Mouse (Mus musculus) midbrain, embryonic 12.5 days (tissue): ENCODE results near the gene Aqp7. TPM values are rescaled to one million over a fixed set of nuclear protein-coding genes. Genes with fewer than 3 reads are reported as not detected.
"Not testable (repeated sequence)": the region's sequence is repeated elsewhere in the genome, so short reads cannot be mapped to it uniquely, and the experiment has no call there.

ENCODE experiments used
- ATAC-seq: fragments of 200-750 bp; cut with Nextera tagmentation; 2 replicates; pipeline ENCODE4 v1.8.0; 2017; ENCODE audit warnings: low read depth, moderate TSS enrichment, moderate library complexity; ENCODE audit not compliant: low FRiP score
- H3K27ac ChIP-seq: fragments of 300-500 bp; sonication (generic); replicated peaks from 2 replicates; pipeline ENCODE4 v1.5.1; 2016; ENCODE audit warnings: mild to moderate bottlenecking
- H3K27me3 ChIP-seq: fragments of 300-500 bp; sonication (generic); 2 replicates; pipeline ENCODE4 v1.6.1; 2016; ENCODE audit warnings: mild to moderate bottlenecking
- H3K36me3 ChIP-seq: fragments of 300-500 bp; sonication (generic); 2 replicates; pipeline ENCODE4 v1.6.1; 2016
- H3K4me1 ChIP-seq: fragments of 300-500 bp; sonication (generic); 2 replicates; pipeline ENCODE4 v1.6.1; 2016
- H3K4me2 ChIP-seq: fragments of 300-500 bp; sonication (generic); replicated peaks from 2 replicates; pipeline ENCODE4 v1.6.1; 2016; ENCODE audit warnings: mild to moderate bottlenecking, moderate library complexity
- H3K4me3 ChIP-seq: fragments of 300-500 bp; sonication (generic); 2 replicates; pipeline ENCODE4 v1.5.1; 2016; ENCODE audit warnings: mild to moderate bottlenecking
- H3K9ac ChIP-seq: fragments of 300-500 bp; sonication (generic); replicated peaks from 2 replicates; pipeline ENCODE4 v1.6.1; 2016; ENCODE audit warnings: mild to moderate bottlenecking, moderate library complexity
- H3K9me3 ChIP-seq: fragments of 300-500 bp; sonication (generic); 2 replicates; pipeline ENCODE4 v1.6.1; 2016; ENCODE audit warnings: mild to moderate bottlenecking
- WGBS: fragments of 180-500 bp; shearing (Covaris S2); methylation state at CpG from one replicate; pipeline ENCODE4 v1.1.7; 2016; 5-methylcytosine and 5-hydroxymethylcytosine counted together
- polyA plus RNA-seq: library from polyadenylated mRNA; unstranded; fragments of >200 nt; fragmentation: Nextera tagmentation; extraction: Ambion mirVana; gene quantifications from 2 replicates; pipeline ENCODE4 v1.2.1, GENCODE M21; 2016

Aqp7 gene
- polyA plus RNA-seq, 1 experiment from 2014 or later = not detected

GRCm38 (mm10) chr4:41082803-41083202 lies 34.9 kb upstream of the Aqp7 start:
- not testable (repeated sequence) for H3K4me3 ChIP-seq, H3K27me3 ChIP-seq, ATAC-seq, H3K36me3 ChIP-seq, H3K4me1 ChIP-seq, H3K9ac ChIP-seq, H3K9me3 ChIP-seq, H3K4me2 ChIP-seq, H3K27ac ChIP-seq
- 73% methylated on average over 4 of the region's 4 CpGs for WGBS

GRCm38 (mm10) chr4:41081733-41082132 lies 33.8 kb upstream of the Aqp7 start:
- no peak overlapping the region for H3K4me3 ChIP-seq
- H3K9me3 ChIP-seq = no peaks in the 10 kb centered on the region
- WGBS = 84% methylated on average over 5 of the region's 5 CpGs
- no peak overlapping the region for H3K9ac ChIP-seq
- no peak for ATAC-seq
- H3K4me1 ChIP-seq = no peaks in the 10 kb centered on the region
- no peaks in the 10 kb centered on the region for H3K36me3 ChIP-seq
- no peak overlapping the region for H3K4me2 ChIP-seq
- no peaks in the 10 kb centered on the region for H3K27me3 ChIP-seq
- H3K27ac ChIP-seq = no peak overlapping the region

- Histone ChIP-seq H3K27ac (no peak overlapping the region), H3K9ac (no peak overlapping the region), H3K4me3 (no peak overlapping the region), H3K9me3 (no peaks in the 10 kb centered on the region), H3K4me1 (no peaks in the 10 kb centered on the region), H3K4me2 (no peak overlapping the region), H3K36me3 (no peaks in the 10 kb centered on the region), H3K27me3 (no peaks in the 10 kb centered on the region)
- ATAC-seq = no peak
- WGBS = 86% methylated on average over 6 of the region's 6 CpGs
These were observed 30.8 kb upstream of the Aqp7 start for GRCm38 (mm10) chr4:41078726-41079125.

GRCm38 (mm10) chr4:41074461-41074860 lies 26.5 kb upstream of the Aqp7 start:
- no peak overlapping the region for H3K4me2 ChIP-seq
- H3K4me3 ChIP-seq = no peak overlapping the region
- no peaks in the 10 kb centered on the region for H3K36me3 ChIP-seq
- H3K9ac ChIP-seq = no peak overlapping the region
- H3K27ac ChIP-seq = no peak overlapping the region
- H3K27me3 ChIP-seq = no peaks in the 10 kb centered on the region
- no peak for ATAC-seq
- 74% methylated on average over 6 of the region's 6 CpGs for WGBS
- H3K4me1 ChIP-seq = no peaks in the 10 kb centered on the region
- H3K9me3 ChIP-seq = no peaks in the 10 kb centered on the region

- ATAC-seq = no peak
- no peaks in the 10 kb centered on the region for H3K9me3 ChIP-seq
- H3K4me1 ChIP-seq = no peaks in the 10 kb centered on the region
- no peak overlapping the region for H3K4me3 ChIP-seq
- no peak overlapping the region for H3K4me2 ChIP-seq
- WGBS = 84% methylated on average over 12 of the region's 12 CpGs
- H3K27ac ChIP-seq = no peak overlapping the region
- H3K9ac ChIP-seq = no peak overlapping the region
- H3K27me3 ChIP-seq = no peaks in the 10 kb centered on the region
- no peaks in the 10 kb centered on the region for H3K36me3 ChIP-seq
These were observed 25.3 kb upstream of the Aqp7 start for GRCm38 (mm10) chr4:41073008-41073817.

GRCm38 (mm10) chr4:41071500-41072429 lies 23.8 kb upstream of the Aqp7 start:
- ATAC-seq = no peak
- 79% methylated on average over 14 of the region's 14 CpGs for whole genome bisulfite sequencing
- H3K4me2 ChIP-seq = no peak overlapping the region
- H3K27me3 ChIP-seq = no peaks in the 10 kb centered on the region
- no peaks in the 10 kb centered on the region for H3K36me3 ChIP-seq
- H3K9me3 ChIP-seq = no peaks in the 10 kb centered on the region
- H3K4me3 ChIP-seq = no peak overlapping the region
- no peak overlapping the region for H3K27ac ChIP-seq
- no peak overlapping the region for H3K9ac ChIP-seq
- no peaks in the 10 kb centered on the region for H3K4me1 ChIP-seq

- no peak overlapping the region for H3K4me2 ChIP-seq
- H3K4me3 ChIP-seq = no peak overlapping the region
- no peaks in the 10 kb centered on the region for H3K9me3 ChIP-seq
- no peak overlapping the region for H3K27ac ChIP-seq
- 89% methylated on average over 4 of the region's 4 CpGs for WGBS
- ATAC-seq = no peak
- no peaks in the 10 kb centered on the region for H3K4me1 ChIP-seq
- no peaks in the 10 kb centered on the region; the same call in 1 of the 2 replicates for H3K27me3 ChIP-seq
- no peak overlapping the region for H3K9ac ChIP-seq
- H3K36me3 ChIP-seq = no peaks in the 10 kb centered on the region
These were observed 17.3 kb upstream of the Aqp7 start for GRCm38 (mm10) chr4:41065196-41065595.

GRCm38 (mm10) chr4:41063894-41064673 lies 16.1 kb upstream of the Aqp7 start:
- H3K4me2 ChIP-seq = no peak overlapping the region

GRCm38 (mm10) chr4:41063351-41063750 lies 15.4 kb upstream of the Aqp7 start:
- ATAC-seq = no peak
- Histone ChIP-seq H3K4me1 (no peaks in the 10 kb centered on the region), H3K4me2 (no peak overlapping the region), H3K9ac (no peak overlapping the region), H3K36me3 (no peaks in the 10 kb centered on the region), H3K4me3 (no peak overlapping the region), H3K27ac (no peak overlapping the region), H3K9me3 (no peaks in the 10 kb centered on the region), H3K27me3 (no peaks in the 10 kb centered on the region; the same call in 1 of the 2 replicates)
- 65% methylated on average over 3 of the region's 3 CpGs for WGBS

More at GRCm38 (mm10) chr4:41063894-41064673, 16.1 kb upstream of the Aqp7 start:
- no peak overlapping the region for H3K27ac ChIP-seq
- no peaks in the 10 kb centered on the region for H3K4me1 ChIP-seq
- ATAC-seq = no peak
- WGBS = 25% methylated on average over 16 of the region's 16 CpGs
- no peaks in the 10 kb centered on the region; the same call in 1 of the 2 replicates for H3K27me3 ChIP-seq
- no peaks in the 10 kb centered on the region for H3K36me3 ChIP-seq
- H3K9me3 ChIP-seq = no peaks in the 10 kb centered on the region
- no peak overlapping the region for H3K9ac ChIP-seq
- no peak overlapping the region for H3K4me3 ChIP-seq

GRCm38 (mm10) chr4:41057361-41057760 lies 9.4 kb upstream of the Aqp7 start:
- no peaks in the 10 kb centered on the region for H3K4me1 ChIP-seq
- H3K9ac ChIP-seq = no peak overlapping the region
- H3K9me3 ChIP-seq = no peaks in the 10 kb centered on the region
- ATAC-seq = no peak
- no peak overlapping the region for H3K4me2 ChIP-seq
- no peaks in the 10 kb centered on the region for H3K36me3 ChIP-seq
- H3K27me3 ChIP-seq = no peaks in the 10 kb centered on the region; the same call in 1 of the 2 replicates
- H3K4me3 ChIP-seq = no peak overlapping the region
- WGBS = 84% methylated on average over 8 of the region's 9 CpGs
- no peak overlapping the region for H3K27ac ChIP-seq

GRCm38 (mm10) chr4:41056742-41057332 lies 8.9 kb upstream of the Aqp7 start:
- no peak overlapping the region for H3K9ac ChIP-seq
- no peak for ATAC-seq
- H3K4me1 ChIP-seq = no peaks in the 10 kb centered on the region
- H3K4me2 ChIP-seq = no peak overlapping the region
- no peaks in the 10 kb centered on the region for H3K36me3 ChIP-seq
- H3K27ac ChIP-seq = no peak overlapping the region
- no peaks in the 10 kb centered on the region for H3K9me3 ChIP-seq
- no peaks in the 10 kb centered on the region for H3K27me3 ChIP-seq
- 80% methylated on average over 7 of the region's 7 CpGs for WGBS
- H3K4me3 ChIP-seq = no peak overlapping the region
